Mouse (Mus musculus): ENCODE results near the gene Ankrd34b.

Gene Ankrd34b

GRCm38 (mm10) chr13:92425758-92426264 lies at the start of gene Ankrd34b:
Gene Ankrd34b (plus strand): TSS chr13:92425896.
- DNase-seq: peak; percentile 47

GRCm38 (mm10) chr13:92387367-92387766 lies 38.3 kb upstream of the Ankrd34b start:
- DNase-seq: no peak

- no peak for DNase-seq
Observed at GRCm38 (mm10) chr13:92393047-92393661, 32.5 kb upstream of the Ankrd34b start.

- no peak for DNase-seq
Observed at GRCm38 (mm10) chr13:92398491-92399384, 27.0 kb upstream of the Ankrd34b start.

- DNase-seq: peak; percentile 7
Observed at GRCm38 (mm10) chr13:92402063-92402462, 23.6 kb upstream of the Ankrd34b start.

GRCm38 (mm10) chr13:92403496-92403895 lies 22.2 kb upstream of the Ankrd34b start:
- no peak for DNase-seq

GRCm38 (mm10) chr13:92410486-92410885 lies 15.2 kb upstream of the Ankrd34b start:
- DNase-seq: no peak

- DNase-seq: no peak
Observed at GRCm38 (mm10) chr13:92419630-92420029, 6.1 kb upstream of the Ankrd34b start.

GRCm38 (mm10) chr13:92423711-92424110 lies 2.0 kb upstream of the Ankrd34b start:
- DNase-seq: no peak

- DNase-seq: peak; percentile 15
Observed at GRCm38 (mm10) chr13:92426294-92427051, 777 bp downstream of the Ankrd34b start.

- no peak for DNase-seq
Observed at GRCm38 (mm10) chr13:92427351-92427855, 1.7 kb downstream of the Ankrd34b start.

- no peak for DNase-seq
Observed at GRCm38 (mm10) chr13:92438656-92439055, 13.0 kb downstream of the Ankrd34b start.

- DNase-seq: no peak
Observed at GRCm38 (mm10) chr13:92440286-92440685, 14.6 kb downstream of the Ankrd34b start.

- no peak for DNase-seq
Observed at GRCm38 (mm10) chr13:92446872-92447271, 21.2 kb downstream of the Ankrd34b start.

- no peak for DNase-seq
Observed at GRCm38 (mm10) chr13:92464698-92465097, 39.0 kb downstream of the Ankrd34b start.

GRCm38 (mm10) chr13:92467891-92468290 lies 42.2 kb downstream of the Ankrd34b start:
- no peak for DNase-seq

GRCm38 (mm10) chr13:92469381-92469780 lies 43.7 kb downstream of the Ankrd34b start:
- DNase-seq: peak; percentile 37

- peak; percentile 30 for DNase-seq
Observed at GRCm38 (mm10) chr13:92470151-92470550, 44.5 kb downstream of the Ankrd34b start.

GRCm38 (mm10) chr13:92483348-92483747 lies 57.7 kb downstream of the Ankrd34b start:
- DNase-seq: peak; percentile 50

- DNase-seq: peak; percentile 93
Observed at GRCm38 (mm10) chr13:92483852-92484463, 58.3 kb downstream of the Ankrd34b start, which contains the start of gene Fam151b. Gene Fam151b (minus strand): TSS chr13:92484015.

GRCm38 (mm10) chr13:92490817-92491216 lies 65.1 kb downstream of the Ankrd34b start:
- peak; percentile 37 for DNase-seq
